Mouse (Mus musculus): ENCODE data around the gene Trim2. TPM values are rescaled to one million over a fixed set of nuclear protein-coding genes. Genes with fewer than 3 reads are reported as not detected.

Gene Trim2
- total and polyA plus RNA-seq, 3 experiments: 2.4 to 3.3 (median 2.5) TPM

GRCm38 (mm10) chr3:84260837-84261236 lies 45.8 kb downstream of the Trim2 start:
- H3K9me3 ChIP-seq (replicated peaks; ENCODE audit: low read length): no peaks in the 10 kb centered on the region
- no peak overlapping the region for H3K4me2 ChIP-seq (ENCODE audit: insufficient read depth, low read depth, poor library complexity, severe bottlenecking)
- peaks cover 0 to 21% of the 10 kb centered on the region in 2 experiments; a peak in 3 of 4 replicates for H3K4me1 ChIP-seq (ENCODE audit: control insufficient read depth in 1 of 2, insufficient read depth in 2 of 2)
- TF ChIP-seq HCFC1 (IDR thresholded peaks at IDR 0.05; ENCODE audit: low read depth, low read length): no peak
- TF ChIP-seq JUN (IDR thresholded peaks at IDR 0.05; ENCODE audit: insufficient read depth, low read depth, low read length): no peak
- no peak overlapping the region for H3K27ac ChIP-seq (ENCODE audit: insufficient read depth, low read depth)
- H3K4me3 ChIP-seq (replicated peaks in 1 of 3; ENCODE audit: low read depth in 2 of 3, low read length in 2 of 3, poor library complexity in 1 of 3): no peak overlapping the region
- DNase-seq (ENCODE audit: extremely low read depth): no peak
- H3K36me3 ChIP-seq (replicated peaks in 1 of 2; ENCODE audit: control insufficient read depth in 1 of 2, insufficient read depth in 1 of 2, low read length in 1 of 2): no peaks in the 10 kb centered on the region
- H3K27me3 ChIP-seq (replicated peaks): peaks cover 1% of the 10 kb centered on the region
- H3K79me2 ChIP-seq (replicated peaks; ENCODE audit: control insufficient read depth, extremely low read depth, insufficient read depth, poor library complexity, severe bottlenecking): no peaks in the 10 kb centered on the region
- H3K9ac ChIP-seq (ENCODE audit: insufficient read depth, low read depth): no peak overlapping the region
- dilution Hi-C loops (cut with MboI; ENCODE audit: extremely low pct_ligation_motif_present, extremely low pct_unique_long_range_greater_than_20kb, low sequenced_read_pairs): no loop called here
- in situ Hi-C loops (cut with MboI; ENCODE audit: low pct_ligation_motif_present, low pct_unique_long_range_greater_than_20kb, low sequenced_read_pairs): no loop called here

DNA sequence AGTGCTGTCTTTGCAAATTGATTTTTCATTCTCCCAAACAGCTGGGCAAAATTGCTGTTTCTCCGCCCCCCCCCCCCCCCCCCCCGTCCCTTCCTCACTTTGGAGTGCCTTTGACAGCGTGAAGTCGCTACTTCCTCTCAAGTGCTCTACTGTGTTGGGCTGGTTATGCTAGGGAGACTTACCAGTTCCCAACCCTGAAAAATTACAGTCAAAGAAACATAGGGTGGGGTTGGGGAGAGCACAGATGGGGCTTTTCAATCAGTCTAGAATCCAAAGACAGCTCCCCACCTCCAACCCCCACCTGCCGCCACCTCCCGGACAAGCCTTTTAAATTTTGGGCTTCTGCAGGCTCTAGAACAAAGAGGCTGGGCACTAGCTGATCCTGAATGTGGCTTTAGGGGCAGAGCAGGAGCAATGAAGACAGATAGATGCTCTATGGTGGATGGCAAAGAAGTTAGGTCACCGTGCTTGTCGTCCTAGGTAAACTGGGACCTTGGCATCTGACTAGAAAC lies 46.6 kb downstream of the Trim2 start:
- DNase-seq (ENCODE audit: extremely low read depth): no peak
- Histone ChIP-seq H3K79me2 (replicated peaks; ENCODE audit: control insufficient read depth, extremely low read depth, insufficient read depth, poor library complexity, severe bottlenecking) (no peaks in the 10 kb centered on the region), H3K4me1 (ENCODE audit: control insufficient read depth in 1 of 2, insufficient read depth in 2 of 2) (peaks cover 0 to 21% of the 10 kb centered on the region in 2 experiments; a peak in 3 of 4 replicates), H3K9me3 (replicated peaks; ENCODE audit: low read length) (no peaks in the 10 kb centered on the region), H3K4me3 (replicated peaks in 1 of 3; ENCODE audit: low read depth in 2 of 3, low read length in 2 of 3, poor library complexity in 1 of 3) (peak overlapping the region; percentile 42 to 81 (median 66)), H3K4me2 (ENCODE audit: insufficient read depth, low read depth, poor library complexity, severe bottlenecking) (peak overlapping the region; percentile 82), H3K27ac (ENCODE audit: insufficient read depth, low read depth) (no peak overlapping the region), H3K27me3 (replicated peaks) (no peaks in the 10 kb centered on the region), H3K36me3 (replicated peaks in 1 of 2; ENCODE audit: control insufficient read depth in 1 of 2, insufficient read depth in 1 of 2, low read length in 1 of 2) (no peaks in the 10 kb centered on the region), H3K9ac (ENCODE audit: insufficient read depth, low read depth) (peak overlapping the region; percentile 69)
- in situ Hi-C loops (cut with MboI; ENCODE audit: low pct_ligation_motif_present, low pct_unique_long_range_greater_than_20kb, low sequenced_read_pairs): no loop called here
- dilution Hi-C loops (cut with MboI; ENCODE audit: extremely low pct_ligation_motif_present, extremely low pct_unique_long_range_greater_than_20kb, low sequenced_read_pairs): no loop called here
- TF ChIP-seq JUND (conservative IDR thresholded peaks at IDR 0.05; ENCODE audit: low read depth, low read length): no peak
- no peak for TF ChIP-seq ETS1 (conservative IDR thresholded peaks at IDR 0.05; ENCODE audit: low read depth, low read length)
- TF ChIP-seq CTCF (conservative IDR thresholded peaks at IDR 0.05 in 1 of 2, IDR thresholded peaks at IDR 0.05 in 1 of 2; ENCODE audit: low read depth in 2 of 2, low read length in 2 of 2): 0 out of 4 replicates have a peak, but pooled peaks of 1 of the 2 experiments have one; percentile 3

DNA sequence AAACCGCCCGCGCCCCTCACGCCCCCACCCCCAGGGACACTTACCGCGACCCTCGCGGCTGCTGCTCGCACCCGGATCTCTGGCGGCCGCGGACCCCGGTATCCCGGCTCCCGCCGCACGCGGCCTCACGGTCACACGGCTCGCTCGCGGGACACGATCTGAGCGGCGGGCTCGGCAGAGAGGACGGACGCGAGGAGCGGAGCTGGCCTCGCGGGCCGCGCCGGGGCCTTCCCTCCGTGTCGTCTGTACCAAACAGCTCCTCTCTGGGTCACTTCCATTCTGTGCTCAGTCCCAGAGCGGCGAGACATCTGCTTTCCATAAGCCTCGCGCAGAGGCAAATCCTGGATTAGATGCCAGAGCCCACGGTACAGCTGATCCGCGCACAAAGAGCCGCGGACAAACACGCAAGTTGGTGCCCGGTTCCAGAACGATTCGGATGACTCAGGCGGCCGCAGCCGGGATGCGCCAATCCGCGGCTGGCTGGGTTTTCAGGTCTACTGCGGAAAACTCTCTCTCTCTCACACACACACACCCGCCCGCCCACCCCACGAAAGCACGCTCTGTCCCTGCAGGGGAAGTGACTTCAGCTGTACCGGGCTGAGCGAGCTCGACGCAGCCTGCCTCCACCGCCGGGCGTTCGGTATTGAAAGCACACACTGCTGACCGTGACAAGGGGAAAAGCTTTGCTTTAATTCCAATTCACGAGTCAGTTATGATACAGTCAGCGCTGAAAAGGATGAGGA lies 47.2 kb downstream of the Trim2 start:
- in situ Hi-C loops (cut with MboI; ENCODE audit: low pct_ligation_motif_present, low pct_unique_long_range_greater_than_20kb, low sequenced_read_pairs): no loop called here
- TF ChIP-seq USF2 (conservative IDR thresholded peaks at IDR 0.05; ENCODE audit: low read depth, low read length) (no peak), MEF2A (IDR thresholded peaks at IDR 0.05; ENCODE audit: borderline replicate concordance, low read depth, low read length) (no peak), ZC3H11A (IDR thresholded peaks at IDR 0.05; ENCODE audit: low read depth, low read length) (no peak), ETS1 (conservative IDR thresholded peaks at IDR 0.05; ENCODE audit: low read depth, low read length) (no peak), IRF4 (IDR thresholded peaks at IDR 0.05; ENCODE audit: low read depth, low read length) (no peak), SIN3A (IDR thresholded peaks at IDR 0.05; ENCODE audit: low read length) (0 out of 2 replicates have a peak, but pooled peaks have one; percentile 10), BHLHE40 (IDR thresholded peaks at IDR 0.05; ENCODE audit: low read depth, low read length) (0 out of 2 replicates have a peak, but pooled peaks have one; percentile 30), TBP (conservative IDR thresholded peaks at IDR 0.05; ENCODE audit: low read depth, low read length) (no peak), ZNF384 (IDR thresholded peaks at IDR 0.05; ENCODE audit: low read depth, low read length) (no peak)
- peak overlapping the region; percentile 69 for H3K9ac ChIP-seq (ENCODE audit: insufficient read depth, low read depth)
- peak overlapping the region; percentile 82 for H3K4me2 ChIP-seq (ENCODE audit: insufficient read depth, low read depth, poor library complexity, severe bottlenecking)
- H3K27ac ChIP-seq (ENCODE audit: insufficient read depth, low read depth): no peak overlapping the region
- DNase-seq (ENCODE audit: extremely low read depth): peak; percentile 41
- dilution Hi-C loops (cut with MboI; ENCODE audit: extremely low pct_ligation_motif_present, extremely low pct_unique_long_range_greater_than_20kb, low sequenced_read_pairs): no loop called here
- no peaks in the 10 kb centered on the region for H3K79me2 ChIP-seq (replicated peaks; ENCODE audit: control insufficient read depth, extremely low read depth, insufficient read depth, poor library complexity, severe bottlenecking)
- H3K27me3 ChIP-seq (replicated peaks): no peaks in the 10 kb centered on the region
- no peaks in the 10 kb centered on the region for H3K36me3 ChIP-seq (replicated peaks in 1 of 2; ENCODE audit: control insufficient read depth in 1 of 2, insufficient read depth in 1 of 2, low read length in 1 of 2)
- H3K4me1 ChIP-seq (ENCODE audit: control insufficient read depth in 1 of 2, insufficient read depth in 2 of 2): peaks cover 0 to 21% of the 10 kb centered on the region in 2 experiments; a peak in 3 of 4 replicates
- no peaks in the 10 kb centered on the region for H3K9me3 ChIP-seq (replicated peaks; ENCODE audit: low read length)
- peak overlapping the region; percentile 50 to 81 (median 66) for H3K4me3 ChIP-seq (replicated peaks in 1 of 3; ENCODE audit: low read depth in 2 of 3, low read length in 2 of 3, poor library complexity in 1 of 3)

Data from CH12.LX (cell line).